Mouse (Mus musculus) induced T-regulatory cell, adult 2 months (primary cell): ENCODE data around the gene Phykpl.

Source experiments
- DNase-seq: peaks from one replicate; pipeline ENCODE4 v3.0.0-alpha.2; 2012; ENCODE audit warnings: low read depth

Phykpl gene

GRCm38 (mm10) chr11:51644217-51644616 is 59.7 kb downstream of the Phykpl start:
- DNase-seq, result no peak

GRCm38 (mm10) chr11:51645293-51645692 is 60.7 kb downstream of the Phykpl start:
- no peak for DNase-seq

- no peak for DNase-seq
Measured at GRCm38 (mm10) chr11:51646245-51646644, 61.7 kb downstream of the Phykpl start.

- DNase-seq, result no peak
Measured at GRCm38 (mm10) chr11:51646751-51647667, 62.5 kb downstream of the Phykpl start.

- no peak for DNase-seq
Measured at GRCm38 (mm10) chr11:51648566-51648965, 64.0 kb downstream of the Phykpl start.

- no peak for DNase-seq
Measured at GRCm38 (mm10) chr11:51649111-51649888, 64.7 kb downstream of the Phykpl start.

- peak; percentile 64 for DNase-seq
Measured at GRCm38 (mm10) chr11:51649889-51650199, 65.3 kb downstream of the Phykpl start.

GRCm38 (mm10) chr11:51650261-51650660 is 65.7 kb downstream of the Phykpl start:
- no peak for DNase-seq

- peak; percentile 87 for DNase-seq
Measured at GRCm38 (mm10) chr11:51650691-51651515, 66.3 kb downstream of the Phykpl start, which contains the start of the genes N4bp3 and D930048N14Rik. Gene N4bp3 (minus strand): TSS chr11:51650842. Gene D930048N14Rik (plus strand): TSS chr11:51650954.

- no peak for DNase-seq
Measured at GRCm38 (mm10) chr11:51652889-51653418, 68.4 kb downstream of the Phykpl start.

- no peak for DNase-seq
Measured at GRCm38 (mm10) chr11:51653736-51654135, 69.2 kb downstream of the Phykpl start.
